Mouse (Mus musculus) layer of hippocampus, postnatal 14 days (tissue): ENCODE data around the gene Olfr196. TPM values are rescaled to one million over a fixed set of nuclear protein-coding genes. Genes with fewer than 3 reads are reported as not detected.
"Not testable (repeated sequence)": the region's sequence is repeated elsewhere in the genome, so short reads cannot be mapped to it uniquely, and the experiment has no call there.

Source experiments
- DNase-seq, 2 experiments: peaks; one replicate each; pipeline ENCODE4 v3.0.0; 2021 to 2022; ENCODE audit warnings: low spot score in 2 of 2, mixed read lengths in 1 of 2
- long read RNA-seq, 2 experiments: library from polyadenylated mRNA; stranded (forward); transcript quantifications; one replicate each; pipeline ENCODE4 v2.0.0; 2021
- total RNA-seq, 2 experiments: library from RNA; stranded (reverse); gene quantifications; 2 replicates each; pipeline ENCODE4 v1.2.3; 2021

The Olfr196 gene
- not detected for total RNA-seq
- long read RNA-seq, experiment 1, result 0 reads
- long read RNA-seq, experiment 2, result 0 reads

- no peak for DNase-seq
Measured at GRCm38 (mm10) chr16:59170354-59170753, at the start of gene Olfr196. TSS of gene Olfr196 (minus strand) at chr16:59170454.

- not testable (repeated sequence) for DNase-seq
Measured at GRCm38 (mm10) chr16:59219667-59220066, 49.4 kb upstream of the Olfr196 start, which contains the start of gene Olfr199. TSS of gene Olfr199 (minus strand) at chr16:59219767.

GRCm38 (mm10) chr16:59217861-59218260, 47.6 kb upstream of the Olfr196 start:
- not testable (repeated sequence) for DNase-seq

GRCm38 (mm10) chr16:59203433-59203832, 33.2 kb upstream of the Olfr196 start, which contains the start of gene Olfr198:
TSS of gene Olfr198 (minus strand) at chr16:59203533.
- DNase-seq, result not testable (repeated sequence)

- DNase-seq, result no peak
Measured at GRCm38 (mm10) chr16:59151996-59152395, 18.3 kb downstream of the Olfr196 start.

GRCm38 (mm10) chr16:59146746-59147145, 23.5 kb downstream of the Olfr196 start, which contains the start of gene Olfr195:
TSS of gene Olfr195 (plus strand) at chr16:59147046.
- no peak for DNase-seq

GRCm38 (mm10) chr16:59141105-59141504, 29.1 kb downstream of the Olfr196 start:
- DNase-seq, result no peak

GRCm38 (mm10) chr16:59130740-59131139, 39.5 kb downstream of the Olfr196 start:
- no peak for DNase-seq

- no peak for DNase-seq
Measured at GRCm38 (mm10) chr16:59120969-59121368, 49.3 kb downstream of the Olfr196 start, which contains the start of gene Olfr194. TSS of gene Olfr194 (minus strand) at chr16:59121069.

Other genes starting within 250 kb of the Olfr196 start
- not detected for gene Olfr181, start 241.7 kb downstream of the Olfr196 start, total RNA-seq
- gene Olfr180, start 241.1 kb downstream of the Olfr196 start, total RNA-seq, result not detected
- not detected for gene Olfr183, start 175.1 kb downstream of the Olfr196 start, total RNA-seq
- gene Olfr186, start 140.2 kb downstream of the Olfr196 start, total RNA-seq, result not detected
- not detected for gene Olfr187, start 130.7 kb downstream of the Olfr196 start, total RNA-seq
- gene Olfr190, start 92.4 kb downstream of the Olfr196 start, total RNA-seq, result not detected
- gene Olfr191, start 80.6 kb downstream of the Olfr196 start, total RNA-seq, result not detected
- gene Olfr193, start 58.6 kb downstream of the Olfr196 start, total RNA-seq, result not detected
- not detected for gene Olfr194, start 49.4 kb downstream of the Olfr196 start, total RNA-seq
- not detected for gene Olfr195, start 23.4 kb downstream of the Olfr196 start, total RNA-seq
- gene Olfr198, start 33.1 kb upstream of the Olfr196 start, total RNA-seq, result not detected
- not detected for gene Olfr199, start 49.3 kb upstream of the Olfr196 start, total RNA-seq
- gene Olfr201, start 102.2 kb upstream of the Olfr196 start, total RNA-seq, result not detected
- not detected for gene Olfr202, start 116.3 kb upstream of the Olfr196 start, total RNA-seq
- gene Olfr203, start 128.4 kb upstream of the Olfr196 start, total RNA-seq, result not detected
- gene Olfr204, start 147.8 kb upstream of the Olfr196 start, total RNA-seq, result under 1 TPM in 1 of 2 experiments, not detected in 1; 0.07 TPM
- not detected for gene Olfr205, start 160.7 kb upstream of the Olfr196 start, total RNA-seq
- not detected for gene Olfr206, start 178.8 kb upstream of the Olfr196 start, total RNA-seq
- gene Olfr209, start 193.5 kb upstream of the Olfr196 start, total RNA-seq, result not detected
- gene Gabrr3, start 236.9 kb upstream of the Olfr196 start, total RNA-seq, result not detected